Comparison of ENCODE assay signal across 24 mouse cellular contexts in the genomic region with DNA sequence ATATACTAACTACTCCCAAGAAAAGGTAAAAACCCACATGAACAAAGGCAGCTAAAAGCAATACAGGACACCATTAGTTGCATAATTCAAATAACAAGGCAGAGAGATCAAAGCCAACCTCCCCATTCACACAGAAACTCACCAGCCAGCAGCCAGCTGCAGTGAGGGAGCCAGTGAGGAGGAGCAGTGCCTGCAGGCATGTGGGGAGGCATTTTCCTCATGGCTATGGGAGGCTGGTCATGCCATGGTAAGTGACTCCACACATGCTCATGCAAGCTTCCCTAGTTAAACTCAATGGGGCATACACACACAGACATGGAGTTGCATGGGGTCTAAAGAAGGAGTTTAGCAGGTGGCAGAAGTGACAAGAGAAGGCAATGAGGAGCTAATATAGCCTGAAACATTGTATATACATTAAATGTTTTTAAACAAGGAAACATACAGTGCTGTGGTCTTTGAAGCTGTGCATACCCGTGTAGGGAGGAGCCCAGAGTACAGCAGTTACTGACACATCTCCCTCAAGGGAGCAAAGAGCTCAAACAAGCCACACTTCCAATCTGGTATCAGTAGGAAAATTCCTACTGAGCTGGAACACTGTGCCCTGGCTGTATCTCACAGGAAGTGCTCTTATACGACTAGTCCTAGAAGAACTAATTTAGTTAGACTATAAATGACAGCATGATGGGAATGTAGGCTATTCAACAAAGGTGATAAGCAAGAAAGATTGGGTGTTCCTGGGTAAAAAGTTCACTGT.
DNase-seq lines count a peak whose midpoint lies in the region; ATAC-seq lines count a peak whose summit lies in the region.
"Had no signal": no experiment of that assay in that cellular context is flagged by ENCODE, and none has a peak within 500 bp of the region (broad histone marks: within the 10 kb centered on the region; RNA-seq: fewer than 3 reads in every experiment).

No protein-coding gene starts in this region.

- H3K27ac ChIP-seq in heart, embryonic 11.5 days (ENCODE audit: low read depth, low read length): no peak overlapping the region
- H3K27ac ChIP-seq in neural tube, embryonic 12.5 days: no peak overlapping the region
- H3K27ac ChIP-seq in neural tube, embryonic 15.5 days (replicated peaks): no peak overlapping the region
- peak overlapping the region; percentile 64 for H3K27ac ChIP-seq in heart, embryonic 16.5 days (ENCODE audit: low read length)
- H3K27ac ChIP-seq: forebrain, embryonic 10.5 days; hindbrain, embryonic 13.5 days; limb, embryonic 15.5 days; liver, embryonic 14.5 days; lung, embryonic 15.5 days; midbrain, embryonic 15.5 days; stomach, postnatal 0 days had no signal

- H3K4me3 ChIP-seq in heart, embryonic 11.5 days (ENCODE audit: low read depth, low read length): no peak overlapping the region
- H3K4me3 ChIP-seq in neural tube, embryonic 12.5 days: no peak overlapping the region
- no peak overlapping the region for H3K4me3 ChIP-seq in neural tube, embryonic 15.5 days (replicated peaks)
- H3K4me3 ChIP-seq in heart, embryonic 16.5 days (ENCODE audit: low read length): no peak overlapping the region
- H3K4me3 ChIP-seq: forebrain, embryonic 10.5 days; hindbrain, embryonic 13.5 days; limb, embryonic 15.5 days; lung, embryonic 15.5 days; midbrain, embryonic 15.5 days had no signal

- 20% methylated on average over 2 of the region's 2 CpGs for WGBS in heart, embryonic 11.5 days (ENCODE audit: insufficient replicate concordance)
- WGBS in neural tube, embryonic 12.5 days: 53% methylated on average over 2 of the region's 2 CpGs
- 45% methylated on average over 2 of the region's 2 CpGs for WGBS in neural tube, embryonic 15.5 days
- 10% methylated on average over 2 of the region's 2 CpGs for WGBS in heart, embryonic 16.5 days

- no peaks in the 10 kb centered on the region for H3K27me3 ChIP-seq in heart, embryonic 11.5 days (ENCODE audit: control insufficient read depth, insufficient read depth, low read length)
- no peaks in the 10 kb centered on the region for H3K27me3 ChIP-seq in neural tube, embryonic 12.5 days (replicated peaks)
- no peaks in the 10 kb centered on the region for H3K27me3 ChIP-seq in neural tube, embryonic 15.5 days (replicated peaks)
- no peaks in the 10 kb centered on the region for H3K27me3 ChIP-seq in heart, embryonic 16.5 days (ENCODE audit: control insufficient read depth, insufficient read depth, low read length)
- H3K27me3 ChIP-seq: CH12.LX; hindbrain, embryonic 13.5 days; limb, embryonic 15.5 days; lung, embryonic 15.5 days; midbrain, embryonic 15.5 days had no signal

- peak; percentile 49; the same call in 1 of the 2 replicates for ATAC-seq in heart, embryonic 11.5 days (replicated peaks; ENCODE audit: insufficient number of reproducible peaks, low FRiP score, low TSS enrichment)
- no peak for ATAC-seq in neural tube, embryonic 12.5 days (ENCODE audit: low FRiP score, low read depth)
- no peak for ATAC-seq in neural tube, embryonic 15.5 days (ENCODE audit: low FRiP score)
- ATAC-seq in heart, embryonic 16.5 days (replicated peaks; ENCODE audit: extremely low read depth, insufficient read depth, low FRiP score): peak; percentile 86
- ATAC-seq: forebrain, embryonic 16.5 days; midbrain, embryonic 15.5 days had no signal

- H3K9ac ChIP-seq in heart, embryonic 11.5 days (ENCODE audit: low read depth, low read length): no peak overlapping the region
- 0 out of 2 replicates have a peak overlapping the region, but pooled peaks have one; percentile 3 for H3K9ac ChIP-seq in neural tube, embryonic 12.5 days
- H3K9ac ChIP-seq in neural tube, embryonic 15.5 days (replicated peaks): no peak overlapping the region
- H3K9ac ChIP-seq in heart, embryonic 16.5 days (ENCODE audit: low read length): no peak overlapping the region
- H3K9ac ChIP-seq: hindbrain, embryonic 13.5 days; limb, embryonic 15.5 days; liver, embryonic 14.5 days; lung, embryonic 15.5 days; midbrain, embryonic 15.5 days had no signal

- no peak overlapping the region for H3K4me2 ChIP-seq in heart, embryonic 11.5 days
- no peak overlapping the region for H3K4me2 ChIP-seq in neural tube, embryonic 12.5 days (replicated peaks)
- no peak overlapping the region for H3K4me2 ChIP-seq in neural tube, embryonic 15.5 days
- H3K4me2 ChIP-seq in heart, embryonic 16.5 days (ENCODE audit: low read depth, low read length): no peak overlapping the region
- H3K4me2 ChIP-seq: hindbrain, embryonic 13.5 days; limb, embryonic 15.5 days; lung, embryonic 15.5 days; midbrain, embryonic 15.5 days had no signal

- DNase-seq in heart, postnatal 4 days: no peak
- no peak for DNase-seq in layer of hippocampus, adult 18-20 months (ENCODE audit: low spot score in 2 of 2)
- DNase-seq in adrenal gland, postnatal 36 days: no peak
- DNase-seq: adrenal gland, adult 2 months; B cell, adult 2 months; cerebellum, adult 11-12 months; cerebellum, postnatal 14 days; gastrocnemius, postnatal 14 days; left cerebral cortex, postnatal 4 days; lung, postnatal 36 days had no signal

- H3K9me3 ChIP-seq in heart, embryonic 11.5 days (replicated peaks; ENCODE audit: control insufficient read depth, low read length): no peaks in the 10 kb centered on the region
- H3K9me3 ChIP-seq in neural tube, embryonic 12.5 days: no peaks in the 10 kb centered on the region
- H3K9me3 ChIP-seq in neural tube, embryonic 15.5 days (replicated peaks): no peaks in the 10 kb centered on the region
- H3K9me3 ChIP-seq in heart, embryonic 16.5 days (replicated peaks; ENCODE audit: control insufficient read depth, low read length): no peaks in the 10 kb centered on the region
- H3K9me3 ChIP-seq: forebrain, embryonic 10.5 days; G1E; hindbrain, embryonic 13.5 days; limb, embryonic 15.5 days; lung, embryonic 15.5 days; midbrain, embryonic 15.5 days had no signal

- H3K36me3 ChIP-seq in heart, embryonic 11.5 days (ENCODE audit: control insufficient read depth, insufficient read depth, low read length): peaks cover 4% of the 10 kb centered on the region
- H3K36me3 ChIP-seq in neural tube, embryonic 12.5 days: peaks cover 15% of the 10 kb centered on the region
- peaks cover 11% of the 10 kb centered on the region; the same call in 1 of the 2 replicates for H3K36me3 ChIP-seq in neural tube, embryonic 15.5 days
- peaks cover 15% of the 10 kb centered on the region for H3K36me3 ChIP-seq in heart, embryonic 16.5 days (ENCODE audit: control insufficient read depth, insufficient read depth)

- peaks cover 6% of the 10 kb centered on the region; the same call in 1 of the 2 replicates for H3K4me1 ChIP-seq in heart, embryonic 11.5 days (ENCODE audit: control insufficient read depth, insufficient read depth, low read length)
- H3K4me1 ChIP-seq in neural tube, embryonic 12.5 days: no peaks in the 10 kb centered on the region
- peaks cover 3% of the 10 kb centered on the region; the same call in 1 of the 2 replicates for H3K4me1 ChIP-seq in neural tube, embryonic 15.5 days
- H3K4me1 ChIP-seq in heart, embryonic 16.5 days (ENCODE audit: control insufficient read depth, insufficient read depth, low read length): peaks cover 11% of the 10 kb centered on the region
- H3K4me1 ChIP-seq: forebrain, embryonic 10.5 days; limb, embryonic 15.5 days; lung, embryonic 15.5 days; midbrain, embryonic 15.5 days had no signal

Comparison
In these comparisons a context has a peak if more than half of its experiments do, and no peak if none do; other contexts are left out.
1. ATAC-seq: peak in heart, embryonic 11.5 days (single experiment) and heart, embryonic 16.5 days (single experiment); none in neural tube, embryonic 12.5 days (single experiment) and neural tube, embryonic 15.5 days (single experiment).